Mouse (Mus musculus) kidney, embryonic 14.5 days (tissue): Measurements from ENCODE around the gene Tgm1. TPM values are rescaled to one million over a fixed set of nuclear protein-coding genes. Genes with fewer than 3 reads are reported as not detected.
A peak's percentile ranks its signal among the peaks of the same experiment; 100 is the strongest.

Experiments
- ATAC-seq: fragments of 200-750 bp; cut with Nextera tagmentation; 2 replicates; pipeline ENCODE4 v1.8.0; 2017; ENCODE audit warnings: moderate number of reproducible peaks, mild to moderate bottlenecking, moderate TSS enrichment, moderate library complexity; ENCODE audit not compliant: low FRiP score, low TSS enrichment
- H3K27ac ChIP-seq: fragments of 300-500 bp; sonication (generic); 2 replicates; pipeline ENCODE4 v1.5.1; 2014; ENCODE audit warnings: low read depth, mild to moderate bottlenecking, low read length, moderate library complexity, mixed read lengths
- H3K27me3 ChIP-seq: fragments of 300-500 bp; sonication (generic); 2 replicates; pipeline ENCODE4 v1.6.1; 2014; ENCODE audit warnings: mild to moderate bottlenecking, low read length; ENCODE audit not compliant: control insufficient read depth, insufficient read depth
- H3K36me3 ChIP-seq: fragments of 300-500 bp; sonication (generic); 2 replicates; pipeline ENCODE4 v1.6.1; 2014; ENCODE audit warnings: low read length, mixed read lengths; ENCODE audit not compliant: control insufficient read depth, insufficient read depth
- H3K4me1 ChIP-seq: fragments of 300-500 bp; sonication (generic); 2 replicates; pipeline ENCODE4 v1.6.1; 2014; ENCODE audit warnings: low read length, mixed read lengths; ENCODE audit not compliant: control insufficient read depth, insufficient read depth
- H3K4me2 ChIP-seq: fragments of 300-500 bp; sonication (generic); replicated peaks from 2 replicates; pipeline ENCODE4 v1.6.1; 2014; ENCODE audit warnings: low read depth, mild to moderate bottlenecking, low read length
- H3K4me3 ChIP-seq: fragments of 300-500 bp; sonication (generic); 2 replicates; pipeline ENCODE4 v1.5.1; 2014; ENCODE audit warnings: mild to moderate bottlenecking, low read length
- H3K9ac ChIP-seq: fragments of 300-500 bp; sonication (generic); 2 replicates; pipeline ENCODE4 v1.6.1; 2014; ENCODE audit warnings: low read depth, mild to moderate bottlenecking, low read length, moderate library complexity
- H3K9me3 ChIP-seq: fragments of 300-500 bp; sonication (generic); 2 replicates; pipeline ENCODE4 v1.6.1; 2016; ENCODE audit warnings: low read length; ENCODE audit not compliant: control insufficient read depth
- WGBS: fragments of 180-500 bp; shearing (Covaris S2); extraction: QIAGEN DNeasy Blood & Tissue Kit; methylation state at CpG from one replicate; pipeline ENCODE4 v1.1.7; 2014; 5-methylcytosine and 5-hydroxymethylcytosine counted together
- polyA plus RNA-seq: library from polyadenylated mRNA; unstranded; fragments of >200 nt; fragmentation: Nextera tagmentation; extraction: Ambion mirVana; gene quantifications from 2 replicates; pipeline ENCODE4 v1.2.1, GENCODE M21; 2014

The Tgm1 gene
- polyA plus RNA-seq, 1 experiment from 2014 or later = 1.2 TPM

GRCm38 (mm10) chr14:55720666-55721065 lies 6.9 kb upstream of the Tgm1 start:
- H3K27ac ChIP-seq = no peak overlapping the region
- no peak overlapping the region for H3K9ac ChIP-seq
- H3K4me3 ChIP-seq = no peak overlapping the region
- H3K4me2 ChIP-seq = no peak overlapping the region; the same call in 1 of the 2 replicates
- peaks cover 25% of the 10 kb centered on the region; the same call in 1 of the 2 replicates for H3K36me3 ChIP-seq
- H3K27me3 ChIP-seq = no peaks in the 10 kb centered on the region
- WGBS = 93% methylated on average over 12 of the region's 12 CpGs
- H3K4me1 ChIP-seq = 0 out of 2 replicates have a peak, but pooled peaks cover 9% of the 10 kb centered on the region
- no peaks in the 10 kb centered on the region for H3K9me3 ChIP-seq
- ATAC-seq = no peak

GRCm38 (mm10) chr14:55719737-55720136 lies 6.0 kb upstream of the Tgm1 start:
- H3K9ac ChIP-seq = no peak overlapping the region
- H3K4me1 ChIP-seq = 0 out of 2 replicates have a peak, but pooled peaks cover 9% of the 10 kb centered on the region
- H3K4me2 ChIP-seq = no peak overlapping the region
- no peak overlapping the region for H3K4me3 ChIP-seq
- peaks cover 25% of the 10 kb centered on the region; the same call in 1 of the 2 replicates for H3K36me3 ChIP-seq
- no peaks in the 10 kb centered on the region for H3K27me3 ChIP-seq
- no peaks in the 10 kb centered on the region for H3K9me3 ChIP-seq
- WGBS = 91% methylated on average over 6 of the region's 6 CpGs
- H3K27ac ChIP-seq = no peak overlapping the region
- no peak for ATAC-seq

DNA sequence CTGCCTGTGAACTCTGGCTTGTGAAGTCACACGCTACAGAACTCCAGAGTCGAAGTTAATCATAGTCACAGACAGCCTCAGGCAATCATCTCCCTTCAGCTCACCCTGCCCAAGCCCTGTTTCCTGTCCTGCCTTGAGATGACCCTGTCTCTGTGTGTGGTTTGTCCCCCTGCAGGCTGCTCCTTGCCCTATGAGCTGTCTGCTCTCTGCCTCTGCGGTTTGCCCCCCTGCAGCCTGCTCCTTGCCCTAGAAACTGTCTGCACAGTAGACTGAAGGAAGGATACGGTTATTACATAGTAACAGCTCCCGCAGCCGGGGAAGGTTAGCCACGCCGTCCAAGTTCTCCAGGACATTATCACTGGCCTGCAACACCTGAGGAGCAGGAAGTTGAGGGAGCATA lies 3.2 kb upstream of the Tgm1 start:
- 81% methylated on average over 8 of the region's 8 CpGs for WGBS
- 0 out of 2 replicates have a peak, but pooled peaks cover 12% of the 10 kb centered on the region for H3K4me1 ChIP-seq
- ATAC-seq = no peak
- H3K9ac ChIP-seq = no peak overlapping the region
- no peak overlapping the region for H3K27ac ChIP-seq
- no peak overlapping the region for H3K4me3 ChIP-seq
- H3K27me3 ChIP-seq = 0 out of 2 replicates have a peak, but pooled peaks cover 5% of the 10 kb centered on the region
- H3K9me3 ChIP-seq = no peaks in the 10 kb centered on the region
- H3K36me3 ChIP-seq = peaks cover 25% of the 10 kb centered on the region; the same call in 1 of the 2 replicates
- H3K4me2 ChIP-seq = no peak overlapping the region

- Histone ChIP-seq H3K36me3 (peaks cover 25% of the 10 kb centered on the region; the same call in 1 of the 2 replicates), H3K9ac (no peak overlapping the region), H3K9me3 (no peaks in the 10 kb centered on the region), H3K27me3 (0 out of 2 replicates have a peak, but pooled peaks cover 5% of the 10 kb centered on the region), H3K4me3 (no peak overlapping the region), H3K4me2 (no peak overlapping the region), H3K4me1 (0 out of 2 replicates have a peak, but pooled peaks cover 11% of the 10 kb centered on the region), H3K27ac (no peak overlapping the region)
- ATAC-seq = no peak
- WGBS = 91% methylated on average over 6 of the region's 6 CpGs
Measured at GRCm38 (mm10) chr14:55716271-55716670, 2.5 kb upstream of the Tgm1 start.

DNA sequence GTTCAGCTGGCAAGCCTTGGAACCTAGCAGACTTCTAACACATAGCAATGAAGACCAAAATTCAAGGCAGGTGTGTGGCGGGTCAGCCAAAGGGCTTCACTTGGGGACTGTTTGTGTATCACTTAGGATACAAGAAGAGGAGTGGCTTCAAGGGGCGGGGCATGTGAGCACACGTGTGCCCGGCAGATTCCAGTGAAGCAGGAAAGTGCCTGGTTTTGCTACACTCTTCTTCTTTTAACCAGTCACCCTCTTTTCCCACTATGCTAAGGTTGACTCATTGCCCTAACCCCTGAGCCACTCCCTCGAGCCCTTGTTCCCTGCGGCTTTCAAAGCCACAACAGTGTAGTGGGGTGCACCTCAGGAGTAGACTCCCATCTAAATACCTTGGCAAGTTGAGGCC lies 1.2 kb upstream of the Tgm1 start:
- WGBS = 43% methylated on average over 6 of the region's 6 CpGs
- Histone ChIP-seq H3K4me3 (no peak overlapping the region), H3K4me2 (no peak overlapping the region), H3K9me3 (no peaks in the 10 kb centered on the region), H3K36me3 (peaks cover 25% of the 10 kb centered on the region; the same call in 1 of the 2 replicates), H3K4me1 (0 out of 2 replicates have a peak, but pooled peaks cover 3% of the 10 kb centered on the region), H3K27me3 (0 out of 2 replicates have a peak, but pooled peaks cover 5% of the 10 kb centered on the region), H3K9ac (no peak overlapping the region), H3K27ac (no peak overlapping the region)
- no peak for ATAC-seq

- H3K4me1 ChIP-seq = 0 out of 2 replicates have a peak, but pooled peaks cover 3% of the 10 kb centered on the region
- H3K4me3 ChIP-seq = peak overlapping the region; percentile 18; the same call in 1 of the 2 replicates
- 15% methylated on average over 25 of the region's 25 CpGs for WGBS
- no peak overlapping the region for H3K9ac ChIP-seq
- peak overlapping the region; percentile 42 for H3K4me2 ChIP-seq
- H3K27me3 ChIP-seq = 0 out of 2 replicates have a peak, but pooled peaks cover 5% of the 10 kb centered on the region
- peaks cover 14% of the 10 kb centered on the region; the same call in 1 of the 2 replicates for H3K36me3 ChIP-seq
- no peaks in the 10 kb centered on the region for H3K9me3 ChIP-seq
- ATAC-seq = peak; percentile 44
- no peak overlapping the region for H3K27ac ChIP-seq
Measured at GRCm38 (mm10) chr14:55713007-55713728, 558 bp downstream of the Tgm1 start.

DNA sequence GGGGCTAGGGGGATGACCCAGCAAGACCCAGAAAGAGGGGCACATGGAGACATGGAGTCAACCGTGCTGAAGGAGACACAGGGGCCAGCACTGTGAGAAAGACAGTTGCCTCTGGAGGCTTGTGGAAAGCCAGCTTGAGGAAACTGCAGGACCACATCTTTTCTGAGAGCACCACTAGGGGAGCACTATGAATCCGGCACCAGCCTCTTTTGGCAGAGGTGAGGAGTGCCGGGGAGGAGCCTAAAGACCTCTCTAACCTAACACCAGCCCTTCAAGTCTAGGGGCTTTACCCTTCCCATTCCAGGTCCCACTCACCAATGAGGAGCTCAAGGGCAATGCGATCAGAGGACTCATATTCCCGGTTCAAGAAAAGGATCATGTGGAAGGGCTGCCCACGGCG lies 1.9 kb downstream of the Tgm1 start:
- no peak for ATAC-seq
- no peak overlapping the region for H3K4me3 ChIP-seq
- H3K4me2 ChIP-seq = no peak overlapping the region
- 84% methylated on average over 7 of the region's 7 CpGs for WGBS
- H3K36me3 ChIP-seq = peaks cover 6% of the 10 kb centered on the region; the same call in 1 of the 2 replicates
- H3K9me3 ChIP-seq = no peaks in the 10 kb centered on the region
- H3K27ac ChIP-seq = no peak overlapping the region
- no peak overlapping the region for H3K9ac ChIP-seq
- 0 out of 2 replicates have a peak, but pooled peaks cover 3% of the 10 kb centered on the region for H3K4me1 ChIP-seq
- H3K27me3 ChIP-seq = 0 out of 2 replicates have a peak, but pooled peaks cover 5% of the 10 kb centered on the region

DNA sequence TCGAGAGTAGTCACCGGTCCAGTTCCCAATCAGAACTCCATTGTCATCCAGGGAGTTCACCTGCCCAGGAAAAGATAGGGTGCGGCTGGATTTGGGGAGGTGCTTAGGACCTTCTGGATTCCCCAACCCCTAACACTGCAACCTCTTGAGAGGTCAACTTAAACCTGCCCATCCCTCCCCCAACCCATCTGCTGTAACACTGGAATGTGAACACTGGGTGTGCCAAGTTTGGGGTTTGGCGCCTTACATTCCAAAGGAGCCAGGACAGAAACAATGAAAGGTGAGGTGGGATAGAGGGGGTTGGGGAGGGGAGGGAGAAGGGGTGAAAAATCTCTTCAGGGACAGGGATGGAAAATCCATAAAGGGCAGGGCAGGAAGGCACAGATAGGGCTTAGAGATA lies 4.2 kb downstream of the Tgm1 start:
- 90% methylated on average over 4 of the region's 4 CpGs for WGBS
- Histone ChIP-seq H3K9ac (no peak overlapping the region), H3K4me3 (no peak overlapping the region), H3K4me1 (0 out of 2 replicates have a peak, but pooled peaks cover 3% of the 10 kb centered on the region), H3K27ac (no peak overlapping the region), H3K27me3 (0 out of 2 replicates have a peak, but pooled peaks cover 5% of the 10 kb centered on the region), H3K36me3 (no peaks in the 10 kb centered on the region), H3K9me3 (no peaks in the 10 kb centered on the region), H3K4me2 (no peak overlapping the region)
- no peak for ATAC-seq

GRCm38 (mm10) chr14:55707397-55707796 lies 6.3 kb downstream of the Tgm1 start:
- Histone ChIP-seq H3K9ac (no peak overlapping the region), H3K4me1 (0 out of 2 replicates have a peak, but pooled peaks cover 3% of the 10 kb centered on the region), H3K27ac (no peak overlapping the region), H3K4me2 (no peak overlapping the region), H3K27me3 (no peaks in the 10 kb centered on the region), H3K36me3 (no peaks in the 10 kb centered on the region), H3K9me3 (no peaks in the 10 kb centered on the region), H3K4me3 (no peak overlapping the region)
- no peak for ATAC-seq
- 87% methylated on average over 5 of the region's 5 CpGs for WGBS
